Mouse (Mus musculus) bone marrow, adult 2 months (tissue): ENCODE results near the gene Gabbr2.

Experiments used
- CTCF ChIP-seq: fragments of 200-500 bp; IDR thresholded peaks from 2 replicates; pipeline ENCODE4 v1.5.1; 2011; ENCODE audit warnings: low read length, control low read depth; ENCODE audit not compliant: control insufficient read depth, insufficient read depth
- POLR2A ChIP-seq: fragments of 200-500 bp; IDR thresholded peaks from 2 replicates; pipeline ENCODE4 v1.6.1; 2011; ENCODE audit warnings: low read depth, mild to moderate bottlenecking, control low read depth, low read length, borderline replicate concordance; ENCODE audit not compliant: control insufficient read depth

DNA sequence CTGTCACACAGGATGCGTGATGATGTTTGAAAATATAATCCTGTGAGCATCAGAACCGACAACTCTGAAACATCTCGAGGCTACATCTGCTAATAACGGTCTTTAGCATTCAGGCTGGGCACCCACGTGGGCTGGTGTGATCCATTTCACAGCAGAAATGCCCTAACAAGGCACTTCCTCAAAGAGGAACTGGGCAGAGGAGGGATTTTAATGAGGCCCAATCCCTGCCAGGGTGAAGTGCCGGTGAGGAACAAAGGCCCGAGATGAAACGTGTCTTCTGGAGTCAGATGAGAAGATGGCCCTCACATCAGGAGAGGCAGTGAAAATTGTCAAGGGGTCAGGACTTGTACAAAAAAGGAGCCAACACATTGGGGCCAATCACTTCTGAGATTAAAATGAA, 221.6 kb downstream of the Gabbr2 start:
- no peak for TF ChIP-seq POLR2A
- TF ChIP-seq CTCF, result no peak
